Mouse (Mus musculus) limb, embryonic 13.5 days (tissue): Measurements from ENCODE around the gene Cd55b. TPM values are rescaled to one million over a fixed set of nuclear protein-coding genes. Genes with fewer than 3 reads are reported as not detected.
"Not testable (repeated sequence)": the region's sequence is repeated elsewhere in the genome, so short reads cannot be mapped to it uniquely, and the experiment has no call there.

ENCODE experiments used
- ATAC-seq: fragments of 200-750 bp; cut with Nextera tagmentation; 2 replicates; pipeline ENCODE4 v1.8.0; 2017; ENCODE audit warnings: low read depth, moderate number of reproducible peaks, moderate TSS enrichment; ENCODE audit not compliant: low FRiP score
- H3K27ac ChIP-seq: fragments of 300-500 bp; sonication (generic); 2 replicates; pipeline ENCODE4 v1.5.1; 2015; ENCODE audit warnings: inconsistent platforms, mild to moderate bottlenecking, moderate library complexity
- H3K27me3 ChIP-seq: fragments of 300-500 bp; sonication (generic); 2 replicates; pipeline ENCODE4 v1.6.1; 2015; ENCODE audit warnings: mild to moderate bottlenecking, inconsistent platforms
- H3K36me3 ChIP-seq: fragments of 300-500 bp; sonication (generic); 2 replicates; pipeline ENCODE4 v1.6.1; 2015; ENCODE audit warnings: inconsistent platforms, mild to moderate bottlenecking, moderate library complexity
- H3K4me1 ChIP-seq: fragments of 300-500 bp; sonication (generic); 2 replicates; pipeline ENCODE4 v1.6.1; 2015; ENCODE audit warnings: inconsistent platforms
- H3K4me2 ChIP-seq: fragments of 300-500 bp; sonication (generic); replicated peaks from 2 replicates; pipeline ENCODE4 v1.6.1; 2015; ENCODE audit warnings: inconsistent platforms, mild to moderate bottlenecking, moderate library complexity
- H3K4me3 ChIP-seq: fragments of 300-500 bp; sonication (generic); 2 replicates; pipeline ENCODE4 v1.5.1; 2015; ENCODE audit warnings: moderate library complexity, mild to moderate bottlenecking, inconsistent platforms
- H3K9ac ChIP-seq: fragments of 300-500 bp; sonication (generic); 2 replicates; pipeline ENCODE4 v1.6.1; 2015; ENCODE audit warnings: mild to moderate bottlenecking, inconsistent platforms
- H3K9me3 ChIP-seq: fragments of 300-500 bp; sonication (generic); 2 replicates; pipeline ENCODE4 v1.6.1; 2016; ENCODE audit warnings: inconsistent platforms
- WGBS: fragments of 180-500 bp; shearing (Covaris S2); methylation state at CpG from one replicate; pipeline ENCODE4 v1.1.7; 2015; 5-methylcytosine and 5-hydroxymethylcytosine counted together
- polyA plus RNA-seq: library from polyadenylated mRNA; unstranded; fragments of >200 nt; fragmentation: Nextera tagmentation; extraction: Ambion mirVana; gene quantifications from 2 replicates; pipeline ENCODE4 v1.2.1, GENCODE M21; 2015

Gene Cd55b
- polyA plus RNA-seq, 1 experiment from 2014 or later: not detected

DNA sequence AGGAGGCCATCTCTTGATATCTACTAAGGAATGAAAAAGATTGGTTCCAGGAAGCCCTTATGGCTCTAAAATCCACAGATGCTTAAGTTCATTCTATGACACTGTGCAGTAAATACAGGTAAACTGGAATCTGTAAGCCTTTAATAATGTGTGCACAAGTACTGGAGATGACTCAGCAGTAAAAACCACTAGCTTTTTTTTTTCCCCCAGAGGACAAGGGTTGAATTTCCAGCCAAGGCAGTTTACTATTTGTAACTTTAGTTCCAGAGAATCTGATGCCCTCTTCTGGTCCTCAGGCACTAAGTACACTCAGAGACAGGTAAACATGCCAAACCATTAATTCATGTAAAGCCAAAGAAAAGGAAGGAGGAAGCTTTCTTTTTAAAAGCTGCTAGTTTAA is 25.7 kb downstream of the Cd55b start:
- not testable (repeated sequence) for ATAC-seq, H3K9me3 ChIP-seq, H3K9ac ChIP-seq, H3K4me3 ChIP-seq, H3K27me3 ChIP-seq, H3K27ac ChIP-seq, H3K36me3 ChIP-seq, H3K4me2 ChIP-seq, H3K4me1 ChIP-seq

DNA sequence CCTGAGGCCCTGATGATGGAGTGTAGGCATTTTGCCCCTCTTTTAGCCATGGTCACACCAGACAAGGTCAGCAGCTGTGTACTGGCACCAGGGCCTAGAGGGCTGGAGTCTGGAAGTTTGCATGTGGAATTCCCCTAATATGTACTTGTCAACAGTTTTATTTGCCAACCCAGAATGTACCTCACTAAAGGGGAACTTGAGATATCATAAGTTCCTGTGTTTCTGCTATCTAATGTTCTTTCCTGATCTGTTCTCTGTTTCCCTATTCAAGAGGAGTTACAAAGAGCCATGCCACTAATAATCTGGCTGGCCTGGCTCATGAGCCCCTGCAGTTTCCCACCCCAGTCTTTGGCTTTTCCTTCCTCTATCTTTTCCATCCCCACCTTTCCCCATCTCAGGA is 35.5 kb downstream of the Cd55b start:
- not testable (repeated sequence) for H3K4me2 ChIP-seq, H3K9ac ChIP-seq, H3K9me3 ChIP-seq, H3K27ac ChIP-seq, H3K4me3 ChIP-seq, H3K36me3 ChIP-seq, ATAC-seq, H3K4me1 ChIP-seq, H3K27me3 ChIP-seq

DNA sequence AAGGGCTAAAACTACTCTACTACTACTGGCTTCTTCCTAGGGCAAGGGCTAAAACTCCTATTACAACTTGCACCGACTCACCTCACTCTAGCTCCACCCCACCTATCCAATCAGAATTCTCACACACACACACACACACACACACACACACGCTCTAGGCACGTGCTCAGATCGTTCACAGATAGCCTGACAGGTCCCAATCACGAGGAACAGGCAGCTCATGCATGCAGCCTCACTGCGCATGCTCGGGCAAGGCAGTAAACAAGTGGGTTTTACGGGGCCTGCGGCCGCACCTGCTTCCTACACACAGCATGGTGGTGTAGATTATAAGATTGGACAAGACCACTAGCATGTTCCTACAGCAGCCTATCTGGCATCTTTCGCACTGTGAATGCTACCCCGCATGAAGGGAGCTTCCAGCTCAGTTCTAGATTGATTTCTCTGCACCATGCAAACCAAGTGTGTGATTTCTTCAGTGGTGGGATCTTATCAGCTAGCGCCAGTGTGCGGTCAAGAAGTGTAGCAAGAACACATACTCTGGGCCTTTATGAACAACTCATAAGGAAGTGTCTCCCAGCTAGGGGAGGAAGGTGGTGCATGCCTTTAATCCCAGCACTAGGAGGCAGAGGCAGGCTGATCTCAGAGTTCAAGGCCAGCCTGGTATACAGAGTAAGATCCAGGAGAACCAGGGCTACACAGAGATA is 44.9 kb downstream of the Cd55b start:
- no peak overlapping the region for H3K9ac ChIP-seq
- no peak overlapping the region for H3K4me3 ChIP-seq
- no peak for ATAC-seq
- H3K27ac ChIP-seq: no peak overlapping the region
- H3K4me2 ChIP-seq: no peak overlapping the region
- no peaks in the 10 kb centered on the region for H3K9me3 ChIP-seq
- no peaks in the 10 kb centered on the region for H3K27me3 ChIP-seq
- WGBS: 80% methylated on average over 14 of the region's 14 CpGs
- no peaks in the 10 kb centered on the region for H3K4me1 ChIP-seq
- H3K36me3 ChIP-seq: no peaks in the 10 kb centered on the region

GRCm38 (mm10) chr1:130374173-130374785 is 48.5 kb downstream of the Cd55b start:
- 68% methylated on average over 3 of the region's 3 CpGs for WGBS
- no peak overlapping the region for H3K4me2 ChIP-seq
- no peaks in the 10 kb centered on the region for H3K36me3 ChIP-seq
- no peak overlapping the region for H3K9ac ChIP-seq
- no peak overlapping the region for H3K4me3 ChIP-seq
- no peaks in the 10 kb centered on the region for H3K4me1 ChIP-seq
- H3K27me3 ChIP-seq: no peaks in the 10 kb centered on the region
- H3K27ac ChIP-seq: no peak overlapping the region
- no peaks in the 10 kb centered on the region for H3K9me3 ChIP-seq
- ATAC-seq: no peak

DNA sequence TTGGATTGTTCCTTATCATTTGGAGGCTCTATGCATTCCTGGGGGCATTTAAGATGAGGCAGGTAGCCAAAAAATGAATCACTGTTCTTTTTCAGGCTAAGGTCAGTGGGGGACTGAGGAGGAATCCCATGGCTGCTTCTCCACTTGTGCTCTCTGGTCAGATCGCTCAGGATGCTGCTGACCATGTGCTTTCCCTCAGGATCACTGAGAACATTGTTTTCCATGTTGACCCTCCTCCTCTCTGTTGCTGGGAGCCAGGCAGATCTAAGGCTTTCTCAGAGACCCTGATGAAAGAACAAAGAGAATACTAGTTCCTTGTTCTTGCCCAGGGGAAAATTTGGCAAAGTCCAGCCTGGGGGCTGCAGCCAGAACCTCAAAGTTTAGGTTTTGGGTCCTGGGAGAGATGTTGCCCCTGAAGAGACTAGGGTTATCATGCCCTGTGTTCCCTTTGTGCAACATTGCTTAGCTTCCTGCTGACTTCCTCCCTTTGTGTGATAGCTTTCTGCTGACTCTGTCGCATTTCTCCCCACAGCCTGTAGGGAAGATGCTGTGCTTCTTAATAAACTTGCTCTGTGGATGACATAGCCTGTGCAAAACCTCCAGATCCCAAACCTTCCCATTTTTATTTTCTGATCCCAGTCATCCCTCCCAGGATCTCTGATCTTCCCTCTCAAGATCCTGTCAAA is 49.3 kb downstream of the Cd55b start:
- H3K27me3 ChIP-seq: no peaks in the 10 kb centered on the region
- no peak overlapping the region for H3K4me2 ChIP-seq
- no peaks in the 10 kb centered on the region for H3K4me1 ChIP-seq
- no peaks in the 10 kb centered on the region for H3K36me3 ChIP-seq
- no peak overlapping the region for H3K9ac ChIP-seq
- H3K27ac ChIP-seq: no peak overlapping the region
- no peak for ATAC-seq
- no peak overlapping the region for H3K4me3 ChIP-seq
- WGBS: 43% methylated on average over 2 of the region's 2 CpGs
- no peaks in the 10 kb centered on the region for H3K9me3 ChIP-seq

- Histone ChIP-seq H3K27me3 (no peaks in the 10 kb centered on the region), H3K9ac (no peak overlapping the region), H3K4me1 (no peaks in the 10 kb centered on the region), H3K4me3 (no peak overlapping the region), H3K36me3 (no peaks in the 10 kb centered on the region), H3K27ac (no peak overlapping the region), H3K9me3 (no peaks in the 10 kb centered on the region), H3K4me2 (no peak overlapping the region)
- ATAC-seq: peak; percentile 48
- WGBS: 36% methylated on average over 7 of the region's 7 CpGs
Measured at GRCm38 (mm10) chr1:130371895-130372528, 50.8 kb downstream of the Cd55b start.

- ATAC-seq: no peak
- H3K27me3 ChIP-seq: no peaks in the 10 kb centered on the region
- H3K4me2 ChIP-seq: no peak overlapping the region
- no peak overlapping the region for H3K4me3 ChIP-seq
- H3K36me3 ChIP-seq: no peaks in the 10 kb centered on the region
- H3K4me1 ChIP-seq: no peaks in the 10 kb centered on the region
- no peak overlapping the region for H3K27ac ChIP-seq
- no peaks in the 10 kb centered on the region for H3K9me3 ChIP-seq
- 87% methylated on average over 5 of the region's 5 CpGs for WGBS
- no peak overlapping the region for H3K9ac ChIP-seq
Measured at GRCm38 (mm10) chr1:130371291-130371690, 51.5 kb downstream of the Cd55b start.

- no peaks in the 10 kb centered on the region for H3K9me3 ChIP-seq
- H3K36me3 ChIP-seq: no peaks in the 10 kb centered on the region
- H3K27me3 ChIP-seq: no peaks in the 10 kb centered on the region
- no peak overlapping the region for H3K4me3 ChIP-seq
- H3K27ac ChIP-seq: no peak overlapping the region
- H3K4me2 ChIP-seq: no peak overlapping the region
- no peak; the same call in 1 of the 2 replicates for ATAC-seq
- H3K4me1 ChIP-seq: no peaks in the 10 kb centered on the region
- WGBS: 18% methylated on average over 1 of the region's 1 CpGs
- no peak overlapping the region for H3K9ac ChIP-seq
Measured at GRCm38 (mm10) chr1:130350077-130350635, 72.7 kb downstream of the Cd55b start.

DNA sequence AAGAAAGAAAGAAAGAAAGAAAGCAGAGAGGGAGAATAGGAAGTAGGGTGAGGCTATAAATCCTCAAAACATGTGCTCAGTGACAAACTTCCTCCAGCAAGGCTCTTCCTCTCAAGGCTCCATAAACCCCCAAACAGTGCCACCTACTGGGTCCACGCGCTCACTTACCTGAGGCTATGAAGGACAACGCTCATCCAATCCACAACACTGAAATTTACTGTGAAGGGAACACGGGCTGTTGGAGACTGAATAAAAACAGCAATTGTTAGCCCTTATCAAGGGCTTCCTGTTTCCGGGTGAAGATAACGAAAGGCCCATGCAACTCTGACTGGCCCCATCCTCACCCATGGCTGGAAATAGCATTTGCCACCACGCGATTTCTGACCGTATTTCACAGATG is 80.4 kb downstream of the Cd55b start:
- no peaks in the 10 kb centered on the region for H3K36me3 ChIP-seq
- no peak for ATAC-seq
- no peak overlapping the region for H3K27ac ChIP-seq
- H3K9ac ChIP-seq: no peak overlapping the region
- WGBS: 83% methylated on average over 9 of the region's 9 CpGs
- no peak overlapping the region for H3K4me3 ChIP-seq
- H3K4me1 ChIP-seq: no peaks in the 10 kb centered on the region
- no peak overlapping the region for H3K4me2 ChIP-seq
- no peaks in the 10 kb centered on the region for H3K27me3 ChIP-seq
- no peaks in the 10 kb centered on the region for H3K9me3 ChIP-seq

Other genes starting within 250 kb of the Cd55b start
- gene Cd55, start 39.7 kb upstream of the Cd55b start, polyA plus RNA-seq: 5.0 and 6.1 TPM in 2 replicates
- gene Zp3r, start 206.6 kb upstream of the Cd55b start, polyA plus RNA-seq: not detected in 2 replicates
- gene C4bp, start 238.6 kb upstream of the Cd55b start, polyA plus RNA-seq: not detected in 2 replicates